Mouse (Mus musculus): Measurements from ENCODE around the gene Ifi47. TPM values are rescaled to one million over a fixed set of nuclear protein-coding genes. Genes with fewer than 3 reads are reported as not detected.

The Ifi47 gene
- polyA plus RNA-seq, 1 experiment from 2014 or later = 1.4 TPM

- Histone ChIP-seq H3K27ac (no peak overlapping the region), H3K36me3 (no peaks in the 10 kb centered on the region)
Measured at GRCm38 (mm10) chr11:49112624-49113219, 36.3 kb downstream of the Ifi47 start.

GRCm38 (mm10) chr11:49114158-49114557 lies 37.8 kb downstream of the Ifi47 start:
- no peaks in the 10 kb centered on the region for H3K27me3 ChIP-seq
- WGBS = 67% methylated on average over 2 of the region's 2 CpGs
- H3K27ac ChIP-seq = no peak overlapping the region

More at GRCm38 (mm10) chr11:49112624-49113219, 36.3 kb downstream of the Ifi47 start:
- no peaks in the 10 kb centered on the region for H3K27me3 ChIP-seq
- H3K9ac ChIP-seq = no peak overlapping the region
- WGBS = 76% methylated on average over 6 of the region's 6 CpGs
- no peak overlapping the region for H3K4me2 ChIP-seq
- H3K4me1 ChIP-seq = no peaks in the 10 kb centered on the region
- H3K9me3 ChIP-seq = no peaks in the 10 kb centered on the region
- no peak for ATAC-seq (ENCODE audit: insufficient number of reproducible peaks, low FRiP score, low TSS enrichment, low read depth)
- no peak overlapping the region for H3K4me3 ChIP-seq

DNA sequence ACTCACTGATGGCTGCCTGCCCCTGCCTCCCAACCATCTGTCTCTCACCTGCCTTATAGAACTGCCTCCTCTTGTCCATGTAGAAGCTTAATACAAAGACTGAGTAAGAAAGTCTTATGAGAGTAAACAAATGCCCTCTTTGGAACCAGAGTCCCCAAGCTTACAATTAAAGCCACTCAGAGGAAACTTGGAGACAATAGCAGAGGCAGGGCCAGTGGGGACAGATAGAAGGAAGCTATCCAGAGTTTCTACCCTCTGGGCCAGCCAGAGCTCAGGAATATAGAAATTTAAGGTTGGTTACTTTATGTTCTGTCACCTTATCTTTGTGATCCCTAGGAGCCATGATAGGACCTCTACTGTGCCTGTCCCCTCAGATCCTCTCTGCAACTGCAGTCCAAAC lies 38.4 kb downstream of the Ifi47 start, which contains the start of gene Olfr1396:
TSS of gene Olfr1396 (minus strand) at position 101 of the 400 bp plus-strand sequence.
- no peak within 1 kb of the TSS for H3K4me3 ChIP-seq
- no peak for ATAC-seq (ENCODE audit: insufficient number of reproducible peaks, low FRiP score, low TSS enrichment, low read depth)

More at GRCm38 (mm10) chr11:49114158-49114557, 37.8 kb downstream of the Ifi47 start:
- Histone ChIP-seq H3K4me3 (no peak overlapping the region), H3K4me2 (no peak overlapping the region), H3K36me3 (no peaks in the 10 kb centered on the region), H3K9me3 (no peaks in the 10 kb centered on the region), H3K9ac (no peak overlapping the region), H3K4me1 (no peaks in the 10 kb centered on the region)
- ATAC-seq (ENCODE audit: insufficient number of reproducible peaks, low FRiP score, low TSS enrichment, low read depth) = no peak

GRCm38 (mm10) chr11:49119635-49120034 lies 43.2 kb downstream of the Ifi47 start:
- H3K4me3 ChIP-seq = no peak overlapping the region
- 87% methylated on average over 3 of the region's 3 CpGs for WGBS

More for the DNA sequence above, 38.4 kb downstream of the Ifi47 start, which contains the start of gene Olfr1396:
- Histone ChIP-seq H3K9me3 (no peaks in the 10 kb centered on the region), H3K36me3 (no peaks in the 10 kb centered on the region), H3K9ac (no peak within 1 kb of the TSS), H3K4me1 (no peaks in the 10 kb centered on the region), H3K4me2 (no peak within 1 kb of the TSS), H3K27me3 (no peaks in the 10 kb centered on the region), H3K27ac (no peak within 1 kb of the TSS)

GRCm38 (mm10) chr11:49124169-49124568 lies 47.8 kb downstream of the Ifi47 start:
- Histone ChIP-seq H3K9ac (no peak overlapping the region), H3K27me3 (no peaks in the 10 kb centered on the region), H3K4me1 (no peaks in the 10 kb centered on the region), H3K36me3 (no peaks in the 10 kb centered on the region), H3K27ac (no peak overlapping the region), H3K9me3 (no peaks in the 10 kb centered on the region), H3K4me3 (no peak overlapping the region), H3K4me2 (no peak overlapping the region)
- WGBS = 85% methylated on average over 2 of the region's 2 CpGs
- ATAC-seq (ENCODE audit: insufficient number of reproducible peaks, low FRiP score, low TSS enrichment, low read depth) = no peak

More at GRCm38 (mm10) chr11:49119635-49120034, 43.2 kb downstream of the Ifi47 start:
- ATAC-seq (ENCODE audit: insufficient number of reproducible peaks, low FRiP score, low TSS enrichment, low read depth) = no peak
- H3K9ac ChIP-seq = no peak overlapping the region
- H3K4me2 ChIP-seq = no peak overlapping the region
- H3K9me3 ChIP-seq = no peaks in the 10 kb centered on the region
- H3K27ac ChIP-seq = no peak overlapping the region
- no peaks in the 10 kb centered on the region for H3K36me3 ChIP-seq
- no peaks in the 10 kb centered on the region for H3K4me1 ChIP-seq
- H3K27me3 ChIP-seq = no peaks in the 10 kb centered on the region

- no peak within 1 kb of the TSS for H3K27ac ChIP-seq
- H3K9me3 ChIP-seq = no peaks in the 10 kb centered on the region
- ATAC-seq (ENCODE audit: insufficient number of reproducible peaks, low FRiP score, low TSS enrichment, low read depth) = no peak
- H3K27me3 ChIP-seq = no peaks in the 10 kb centered on the region
- WGBS = 90% methylated on average over 6 of the region's 6 CpGs
- no peak within 1 kb of the TSS for H3K4me2 ChIP-seq
- H3K9ac ChIP-seq = no peak within 1 kb of the TSS
- no peaks in the 10 kb centered on the region for H3K36me3 ChIP-seq
- no peak within 1 kb of the TSS for H3K4me3 ChIP-seq
- H3K4me1 ChIP-seq = no peaks in the 10 kb centered on the region
Measured at GRCm38 (mm10) chr11:49141974-49142373, 65.6 kb downstream of the Ifi47 start, which contains the start of gene Olfr1395. Olfr1395 (plus strand) TSS chr11:49142274.

Other genes starting within 250 kb of the Ifi47 start
- 2.0 and 3.0 TPM in 2 replicates for gene Gm12184, start 249.9 kb upstream of the Ifi47 start, polyA plus RNA-seq (2015; fragmentation: Nextera tagmentation; extraction: Ambion mirVana)
- gene Irgm1, start 204.9 kb upstream of the Ifi47 start, polyA plus RNA-seq (2015; fragmentation: Nextera tagmentation; extraction: Ambion mirVana) = 7.1 and 7.3 TPM in 2 replicates
- 0.33 and 0.36 TPM in 2 replicates for gene Gm5431, start 174.4 kb upstream of the Ifi47 start, polyA plus RNA-seq (2015; fragmentation: Nextera tagmentation; extraction: Ambion mirVana)
- 3.1 and 3.7 TPM in 2 replicates for gene Psme2b, start 130.4 kb upstream of the Ifi47 start, polyA plus RNA-seq (2015; fragmentation: Nextera tagmentation; extraction: Ambion mirVana)
- not detected in 2 replicates for gene Olfr56, start 97.7 kb upstream of the Ifi47 start, polyA plus RNA-seq (2015; fragmentation: Nextera tagmentation; extraction: Ambion mirVana)
- 0.64 and 0.66 TPM in 2 replicates for gene 9930111J21Rik1, start 97.2 kb upstream of the Ifi47 start, polyA plus RNA-seq (2015; fragmentation: Nextera tagmentation; extraction: Ambion mirVana)
- gene Gm12185, start 84.4 kb upstream of the Ifi47 start, polyA plus RNA-seq (2015; fragmentation: Nextera tagmentation; extraction: Ambion mirVana) = not detected in 2 replicates
- gene Tgtp1, start 82.4 kb upstream of the Ifi47 start, polyA plus RNA-seq (2015; fragmentation: Nextera tagmentation; extraction: Ambion mirVana) = 0.31 and 0.82 TPM in 2 replicates
- 0.83 and 1.1 TPM in 2 replicates for gene 9930111J21Rik2, start 25.3 kb upstream of the Ifi47 start, polyA plus RNA-seq (2015; fragmentation: Nextera tagmentation; extraction: Ambion mirVana)
- 0.13 TPM in 1 of 2 replicates, not detected in the other for gene Tgtp2, start 12.4 kb upstream of the Ifi47 start, polyA plus RNA-seq (2015; fragmentation: Nextera tagmentation; extraction: Ambion mirVana)
- gene Olfr1396, start 38.3 kb downstream of the Ifi47 start, polyA plus RNA-seq (2015; fragmentation: Nextera tagmentation; extraction: Ambion mirVana) = not detected in 2 replicates
- gene Olfr1395, start 65.7 kb downstream of the Ifi47 start, polyA plus RNA-seq (2015; fragmentation: Nextera tagmentation; extraction: Ambion mirVana) = not detected in 2 replicates
- gene Olfr1394, start 77.8 kb downstream of the Ifi47 start, polyA plus RNA-seq (2015; fragmentation: Nextera tagmentation; extraction: Ambion mirVana) = not detected in 2 replicates
- gene Btnl9, start 110.6 kb downstream of the Ifi47 start, polyA plus RNA-seq (2015; fragmentation: Nextera tagmentation; extraction: Ambion mirVana) = 1.8 and 2.0 TPM in 2 replicates
- 33.8 and 36.9 TPM in 2 replicates for gene Zfp62, start 126.7 kb downstream of the Ifi47 start, polyA plus RNA-seq (2015; fragmentation: Nextera tagmentation; extraction: Ambion mirVana)
- gene Mgat1, start 167.6 kb downstream of the Ifi47 start, polyA plus RNA-seq (2015; fragmentation: Nextera tagmentation; extraction: Ambion mirVana) = 74.6 and 81.3 TPM in 2 replicates
- gene Olfr1393, start 201.7 kb downstream of the Ifi47 start, polyA plus RNA-seq (2015; fragmentation: Nextera tagmentation; extraction: Ambion mirVana) = not detected in 2 replicates
- gene Olfr1392, start 208.7 kb downstream of the Ifi47 start, polyA plus RNA-seq (2015; fragmentation: Nextera tagmentation; extraction: Ambion mirVana) = 0.10 and 0.11 TPM in 2 replicates
- gene Olfr10, start 228.2 kb downstream of the Ifi47 start, polyA plus RNA-seq (2015; fragmentation: Nextera tagmentation; extraction: Ambion mirVana) = not detected in 2 replicates
- not detected in 2 replicates for gene Olfr1391, start 246.2 kb downstream of the Ifi47 start, polyA plus RNA-seq (2015; fragmentation: Nextera tagmentation; extraction: Ambion mirVana)